Mouse (Mus musculus): ENCODE data around the gene Dll4.

Gene Dll4

GRCm38 (mm10) chr2:119311544-119311943, 14.0 kb upstream of the Dll4 start:
- peak; percentile 49 for DNase-seq (ENCODE audit: low spot score)

GRCm38 (mm10) chr2:119312380-119312958, 13.1 kb upstream of the Dll4 start:
- DNase-seq (ENCODE audit: low spot score): no peak

- DNase-seq (ENCODE audit: low spot score): peak; percentile 38
These were observed 11.7 kb upstream of the Dll4 start for GRCm38 (mm10) chr2:119313780-119314479.

GRCm38 (mm10) chr2:119314742-119315310, 10.8 kb upstream of the Dll4 start:
- DNase-seq (ENCODE audit: low spot score): peak; percentile 40

GRCm38 (mm10) chr2:119318043-119318710, 7.4 kb upstream of the Dll4 start:
- DNase-seq (ENCODE audit: low spot score): peak; percentile 35

GRCm38 (mm10) chr2:119320571-119320970, 5.0 kb upstream of the Dll4 start:
- no peak for DNase-seq (ENCODE audit: low spot score)

- DNase-seq (ENCODE audit: low spot score): no peak
These were observed 3.6 kb upstream of the Dll4 start for GRCm38 (mm10) chr2:119321771-119322586.

- no peak for DNase-seq (ENCODE audit: low spot score)
These were observed 2.8 kb upstream of the Dll4 start for GRCm38 (mm10) chr2:119322587-119323300.

GRCm38 (mm10) chr2:119323866-119324575, 1.6 kb upstream of the Dll4 start:
- no peak for DNase-seq (ENCODE audit: low spot score)

GRCm38 (mm10) chr2:119324576-119325318, 837 bp upstream of the Dll4 start:
- DNase-seq (ENCODE audit: low spot score): no peak

- DNase-seq (ENCODE audit: low spot score): no peak
These were observed 847 bp downstream of the Dll4 start for GRCm38 (mm10) chr2:119326161-119327101.

- peak; percentile 79 for DNase-seq (ENCODE audit: low spot score)
These were observed 1.5 kb downstream of the Dll4 start for GRCm38 (mm10) chr2:119327102-119327480.

GRCm38 (mm10) chr2:119327942-119328526, 2.5 kb downstream of the Dll4 start:
- no peak for DNase-seq (ENCODE audit: low spot score)

- DNase-seq (ENCODE audit: low spot score): no peak
These were observed 3.0 kb downstream of the Dll4 start for GRCm38 (mm10) chr2:119328546-119328945.

GRCm38 (mm10) chr2:119329123-119329817, 3.7 kb downstream of the Dll4 start:
- DNase-seq (ENCODE audit: low spot score): no peak

GRCm38 (mm10) chr2:119330795-119331194, 5.2 kb downstream of the Dll4 start:
- DNase-seq (ENCODE audit: low spot score): no peak

- DNase-seq (ENCODE audit: low spot score): no peak
These were observed 6.6 kb downstream of the Dll4 start for GRCm38 (mm10) chr2:119332177-119332661.

- DNase-seq (ENCODE audit: low spot score): no peak
These were observed 8.6 kb downstream of the Dll4 start for GRCm38 (mm10) chr2:119334135-119334534.

All from lung, postnatal 25 days (tissue).